Mouse (Mus musculus): Measurements from ENCODE around the gene Snx1.

The Snx1 gene

GRCm38 (mm10) chr9:66088411-66088810, 38.0 kb downstream of the Snx1 start:
- DNase-seq (ENCODE audit: low read depth, low spot score), result peak; percentile 75

GRCm38 (mm10) chr9:66087062-66087461, 39.3 kb downstream of the Snx1 start:
- DNase-seq (ENCODE audit: low read depth, low spot score), result no peak

- no peak for DNase-seq (ENCODE audit: low read depth, low spot score)
Measured at GRCm38 (mm10) chr9:66084171-66084570, 42.2 kb downstream of the Snx1 start.

DNA sequence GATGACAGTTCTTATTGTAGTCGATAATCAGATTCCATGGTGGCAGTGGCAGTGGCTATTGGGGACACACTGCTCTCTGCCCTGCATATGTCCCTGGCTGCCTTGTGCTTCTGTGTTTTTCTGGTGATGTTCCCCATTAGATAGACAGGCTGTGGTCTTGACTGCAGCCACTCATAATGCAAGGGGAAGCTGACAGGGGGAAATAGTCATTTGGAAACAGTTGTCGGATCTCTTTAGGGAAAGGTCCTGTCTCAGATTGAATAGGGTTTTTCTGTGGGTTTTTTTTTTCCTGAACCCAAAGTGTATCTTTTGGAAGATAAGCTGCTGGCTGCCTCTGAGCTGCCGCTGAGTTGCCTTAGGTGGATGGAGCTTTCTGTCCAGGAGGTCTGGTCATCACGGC, 44.4 kb downstream of the Snx1 start:
- DNase-seq (ENCODE audit: low read depth, low spot score), result no peak

DNA sequence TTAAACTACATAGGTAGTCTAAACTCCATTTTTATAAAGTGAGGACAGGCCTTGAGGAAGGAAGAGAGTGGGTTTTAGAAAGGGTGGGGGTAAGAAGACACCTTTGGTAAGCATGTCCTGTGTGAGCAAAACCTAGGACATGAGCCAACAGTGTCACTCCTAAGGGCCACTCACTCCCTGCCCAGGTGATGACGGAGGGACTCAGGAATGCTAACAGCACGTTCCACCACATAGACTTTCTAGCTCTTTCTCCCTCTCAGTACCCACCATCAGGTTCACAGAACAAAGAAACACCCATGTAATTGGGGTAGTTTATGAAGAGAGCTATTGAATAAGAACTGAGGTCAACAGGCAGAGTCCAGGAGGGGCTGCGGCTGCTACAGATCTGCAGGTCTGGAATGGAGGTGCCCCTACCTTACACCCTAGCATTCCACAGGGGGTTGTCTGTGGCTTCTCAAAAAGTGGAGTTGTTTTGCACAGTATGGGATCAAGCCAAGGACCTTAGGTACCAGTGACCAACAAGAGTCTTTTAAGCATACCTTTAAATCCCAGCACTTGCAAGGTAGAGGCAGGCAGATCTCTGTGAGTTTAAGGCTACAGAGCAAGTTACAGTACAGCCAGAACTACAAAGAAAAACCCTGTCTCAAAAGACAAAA, 45.5 kb downstream of the Snx1 start:
- DNase-seq (ENCODE audit: low read depth, low spot score), result no peak

DNA sequence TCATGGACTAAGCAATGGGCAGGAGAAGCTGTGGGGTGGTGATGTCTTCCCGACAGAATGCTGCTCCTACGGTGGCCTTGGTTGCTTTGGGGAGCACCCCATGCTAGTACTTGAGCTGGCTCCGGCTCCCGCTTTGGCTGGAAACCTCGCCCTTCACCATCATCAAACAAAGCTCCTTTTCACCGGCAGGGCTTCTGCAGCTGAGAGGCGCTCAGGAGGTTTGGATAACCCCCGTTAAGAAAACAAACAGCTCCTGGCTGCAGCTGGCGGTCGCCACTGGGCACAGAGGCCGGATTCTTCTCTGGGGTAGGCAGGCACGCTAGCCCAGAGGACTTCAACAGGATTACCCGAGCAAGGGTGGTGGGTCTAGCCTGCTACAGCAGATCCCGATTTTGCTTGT, 47.9 kb downstream of the Snx1 start:
- no peak for DNase-seq (ENCODE audit: low read depth, low spot score)

GRCm38 (mm10) chr9:66078072-66078471, 48.3 kb downstream of the Snx1 start:
- DNase-seq (ENCODE audit: low read depth, low spot score), result no peak

GRCm38 (mm10) chr9:66072754-66073153, 53.6 kb downstream of the Snx1 start:
- no peak for DNase-seq (ENCODE audit: low read depth, low spot score)

DNA sequence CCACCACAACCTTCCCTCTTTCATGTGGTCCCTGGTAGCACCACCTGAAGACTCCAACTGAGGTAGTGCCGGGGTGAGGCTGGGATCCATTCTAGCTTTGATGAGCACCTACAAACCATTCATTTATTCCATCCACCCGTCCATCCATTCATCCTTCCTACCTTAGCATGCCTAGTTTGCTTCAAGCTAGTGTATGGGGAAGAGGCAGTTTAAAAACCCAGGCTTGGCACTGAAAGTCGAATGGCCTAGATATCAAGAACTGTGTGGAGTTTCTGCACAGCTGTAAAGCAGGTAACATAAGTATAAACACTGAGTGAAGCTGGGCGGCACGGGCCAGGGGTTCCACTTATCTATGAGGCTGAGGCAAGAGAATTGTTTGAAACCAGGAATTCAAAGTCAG, 56.2 kb downstream of the Snx1 start:
- no peak for DNase-seq (ENCODE audit: low read depth, low spot score)

GRCm38 (mm10) chr9:66069583-66069982, 56.8 kb downstream of the Snx1 start, which contains the start of gene Snx22:
Gene Snx22, minus strand, starts transcription at chr9:66069719.
- peak; percentile 84 for DNase-seq (ENCODE audit: low read depth, low spot score)

DNA sequence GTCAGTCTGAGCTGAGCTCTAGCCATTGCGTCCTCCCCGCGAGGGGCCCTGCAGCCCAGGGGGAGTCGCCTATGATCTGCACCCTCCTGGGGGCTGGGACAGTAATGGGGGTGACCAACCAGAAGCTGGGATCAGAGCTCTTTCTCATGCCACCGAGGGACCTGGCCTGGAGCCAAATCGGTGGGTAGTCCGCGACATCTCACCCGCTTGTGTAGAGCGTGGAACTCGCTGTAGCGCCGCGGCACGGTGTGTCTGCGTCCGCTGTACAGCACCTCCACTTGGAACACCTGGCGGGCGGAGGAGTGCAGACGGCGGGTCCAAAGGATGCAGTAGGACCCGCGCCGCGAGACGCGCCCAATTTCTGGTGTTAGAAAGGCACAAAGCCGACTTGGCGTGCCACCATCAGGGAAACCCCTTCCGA, 57.4 kb downstream of the Snx1 start:
- DNase-seq (ENCODE audit: low read depth, low spot score), result peak; percentile 27

GRCm38 (mm10) chr9:66068056-66068455, 58.3 kb downstream of the Snx1 start:
- DNase-seq (ENCODE audit: low read depth, low spot score), result no peak

DNA sequence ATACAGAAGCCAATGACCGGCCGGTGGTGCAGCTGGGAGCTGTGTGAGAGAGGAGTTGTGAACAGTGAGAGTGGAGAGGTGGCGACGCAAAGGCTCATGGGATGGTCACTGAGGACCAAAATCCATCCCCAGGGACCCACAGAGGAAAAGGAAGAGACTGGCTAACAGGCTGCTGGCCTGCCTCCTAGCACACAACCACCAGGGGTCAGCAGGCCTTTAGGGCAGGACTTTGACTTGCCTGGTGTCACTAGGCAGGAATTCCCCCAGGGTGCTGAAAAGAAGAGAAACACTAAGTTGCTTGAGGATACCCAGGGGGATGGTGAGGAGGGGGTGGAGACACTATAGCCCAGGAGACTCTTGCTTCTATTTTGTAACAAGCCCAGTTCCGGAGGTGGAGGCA, 58.8 kb downstream of the Snx1 start:
- peak; percentile 48 for DNase-seq (ENCODE audit: low read depth, low spot score)

DNA sequence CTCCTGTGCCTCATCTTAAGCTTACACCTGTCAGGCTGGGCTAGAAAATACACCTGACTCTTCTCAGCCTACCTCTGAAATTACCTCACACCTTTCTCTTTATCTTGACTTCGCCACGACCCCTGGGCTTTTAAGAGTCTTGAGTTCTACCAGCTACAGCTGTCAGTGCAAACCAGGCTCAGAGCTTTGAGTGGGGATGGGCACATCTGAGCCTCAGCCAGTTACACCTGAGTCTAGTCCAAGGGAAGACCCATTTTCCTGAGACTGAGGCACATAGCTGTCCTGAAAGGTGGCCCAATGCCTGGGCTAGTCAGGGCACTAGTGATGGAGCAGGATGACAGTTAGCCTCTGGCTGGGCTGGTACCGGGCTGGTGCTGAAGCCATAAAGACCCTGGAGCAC, 59.6 kb downstream of the Snx1 start:
- no peak for DNase-seq (ENCODE audit: low read depth, low spot score)

- no peak for DNase-seq (ENCODE audit: low read depth, low spot score)
Measured at GRCm38 (mm10) chr9:66064316-66064715, 62.1 kb downstream of the Snx1 start.

DNA sequence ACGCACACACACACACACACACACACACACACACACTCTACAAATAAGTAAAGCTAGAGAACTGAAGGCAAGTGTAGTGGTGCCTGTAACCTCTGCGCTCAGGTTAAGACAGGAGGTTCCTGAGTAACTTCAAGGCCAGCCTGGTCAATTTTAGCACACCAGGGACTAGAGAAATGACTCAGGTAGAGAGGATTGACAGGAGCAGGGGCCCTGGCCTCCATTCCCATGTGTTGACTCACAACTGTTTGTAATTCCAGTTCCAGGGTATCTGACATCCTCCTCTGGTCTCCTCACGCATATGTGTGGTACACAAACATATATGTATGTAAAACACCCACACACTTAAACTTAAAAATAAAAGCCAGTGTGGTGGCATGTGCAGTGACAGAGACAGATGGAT, 62.9 kb downstream of the Snx1 start:
- DNase-seq (ENCODE audit: low read depth, low spot score), result no peak

GRCm38 (mm10) chr9:66061656-66062055, 64.7 kb downstream of the Snx1 start:
- DNase-seq (ENCODE audit: low read depth, low spot score), result no peak

GRCm38 (mm10) chr9:66060986-66061385, 65.4 kb downstream of the Snx1 start:
- DNase-seq (ENCODE audit: low read depth, low spot score), result no peak

GRCm38 (mm10) chr9:66060308-66060647, 66.1 kb downstream of the Snx1 start:
- DNase-seq (ENCODE audit: low read depth, low spot score), result no peak

DNA sequence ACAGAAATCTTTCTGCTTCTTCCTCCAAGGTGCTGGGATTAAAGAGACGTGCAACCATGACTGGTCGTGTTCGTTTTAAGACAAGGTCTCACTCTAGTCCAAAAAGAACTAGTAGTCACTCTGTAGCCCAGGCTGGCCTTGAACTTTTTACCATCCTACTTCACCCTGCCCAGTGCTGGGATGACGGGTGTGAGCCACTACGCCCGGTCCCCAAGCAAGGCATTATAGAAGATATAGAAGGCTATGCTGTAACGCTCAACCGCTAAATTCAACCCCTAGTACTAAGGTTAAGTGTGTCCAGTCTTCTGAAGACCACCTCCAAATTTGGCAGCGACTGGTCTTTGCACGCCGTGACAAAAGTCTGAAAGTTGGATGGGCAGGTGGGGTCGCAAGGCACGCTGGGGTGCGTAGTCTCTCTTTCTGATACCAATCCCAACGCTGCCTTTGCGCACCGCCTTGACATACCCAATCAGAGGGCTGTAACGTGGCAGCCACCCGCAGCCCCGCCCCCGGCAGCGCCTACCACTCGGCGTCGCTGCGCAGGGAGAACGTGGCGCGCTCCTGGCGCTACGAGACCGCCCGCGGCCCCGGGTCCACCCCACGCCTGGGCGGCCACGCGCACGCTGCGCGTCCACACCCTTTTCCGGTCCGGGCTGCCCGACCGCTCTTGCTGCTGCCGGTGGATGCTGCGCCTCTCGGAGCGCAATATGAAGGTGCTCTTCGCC, 66.6 kb downstream of the Snx1 start, which contains the start of gene Ppib:
Gene Ppib (plus strand): TSS at position 640 of the 725 bp plus-strand sequence.
- peak; percentile 96 for DNase-seq (ENCODE audit: low read depth, low spot score)

DNA sequence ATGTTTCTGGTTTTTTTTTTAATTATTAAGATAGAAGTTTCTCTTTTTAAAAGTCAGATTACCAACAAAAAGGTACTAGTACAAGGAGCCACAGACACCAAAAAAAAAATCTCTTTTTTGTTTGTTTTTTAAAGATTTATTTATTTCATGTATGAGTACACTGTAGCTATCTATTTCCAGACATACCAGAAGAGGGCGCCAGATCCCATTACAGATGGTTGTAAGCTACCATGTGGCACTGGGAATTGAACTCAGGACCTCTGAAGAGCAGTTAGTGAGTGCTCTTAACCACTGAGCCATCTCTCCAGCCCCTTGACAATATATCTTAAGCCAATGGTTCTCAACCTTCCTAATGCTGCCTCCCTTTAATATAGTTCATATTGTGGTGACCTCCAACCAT, 72.8 kb downstream of the Snx1 start:
- no peak for DNase-seq (ENCODE audit: low read depth, low spot score)

DNA sequence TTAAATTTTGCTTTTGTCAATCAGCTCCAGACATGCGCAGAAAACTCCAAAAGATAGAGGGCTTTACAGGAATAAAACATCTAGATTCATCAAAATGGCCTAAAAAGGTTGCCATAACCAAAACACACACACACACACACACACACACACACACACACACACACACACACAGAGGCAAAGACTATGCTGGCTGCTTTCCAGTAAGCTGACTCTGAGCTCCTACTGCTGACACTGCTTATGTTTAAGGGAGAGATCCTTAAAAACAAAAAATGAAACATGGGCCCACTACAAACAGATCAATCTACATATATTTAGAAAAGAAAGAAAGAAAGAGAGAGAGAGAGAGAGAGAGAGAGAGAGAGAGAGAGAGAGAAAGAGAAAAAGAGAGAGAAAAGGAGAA, 73.7 kb downstream of the Snx1 start:
- DNase-seq (ENCODE audit: low read depth, low spot score), result no peak

DNA sequence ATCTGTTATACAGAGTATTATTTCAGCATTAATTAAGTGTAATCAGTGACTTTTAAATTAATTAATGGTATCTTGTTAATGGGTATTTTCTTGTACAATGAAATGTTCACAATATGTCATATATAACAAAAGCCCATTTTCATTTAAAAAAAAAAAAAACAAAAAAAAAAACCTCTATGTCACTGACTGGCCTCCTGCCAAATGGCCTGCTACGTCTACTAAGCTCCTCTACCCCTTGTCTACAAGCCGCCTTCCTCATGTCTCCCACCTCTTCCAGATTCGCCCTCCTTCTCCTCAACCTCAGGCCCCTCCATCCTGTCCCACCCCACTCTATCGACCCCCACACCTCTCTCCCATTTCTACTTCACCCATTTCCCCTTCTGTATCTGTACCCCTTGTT, 74.9 kb downstream of the Snx1 start:
- DNase-seq (ENCODE audit: low read depth, low spot score), result no peak
